Mouse (Mus musculus) forebrain, embryonic 14.5 days (tissue): ENCODE results near the gene Cstf3. TPM values are rescaled to one million over a fixed set of nuclear protein-coding genes. Genes with fewer than 3 reads are reported as not detected.

Experiments
- ATAC-seq: fragments of 200-750 bp; cut with Nextera tagmentation; 2 replicates; pipeline ENCODE4 v1.8.0; 2017; ENCODE audit warnings: mild to moderate bottlenecking, moderate library complexity
- DNase-seq: peaks from one replicate; pipeline ENCODE4 v3.0.0-alpha.2; 2015; ENCODE audit warnings: low spot score
- H3K27ac ChIP-seq: fragments of 300-500 bp; sonication (generic); 2 replicates; pipeline ENCODE4 v1.5.1; 2014; ENCODE audit warnings: low read depth, mild to moderate bottlenecking, control low read depth, low read length, moderate library complexity
- H3K27me3 ChIP-seq: fragments of 300-500 bp; sonication (generic); replicated peaks from 2 replicates; pipeline ENCODE4 v1.6.1; 2014; ENCODE audit warnings: low read length, control low read depth, mixed read lengths; ENCODE audit not compliant: control insufficient read depth, insufficient read depth
- H3K36me3 ChIP-seq: fragments of 300-500 bp; sonication (generic); 2 replicates; pipeline ENCODE4 v1.6.1; 2014; ENCODE audit warnings: low read length, control low read depth; ENCODE audit not compliant: control insufficient read depth, insufficient read depth
- H3K4me1 ChIP-seq: fragments of 300-500 bp; sonication (generic); 2 replicates; pipeline ENCODE4 v1.6.1; 2014; ENCODE audit warnings: antibody characterized with exemption, low read length, control low read depth; ENCODE audit not compliant: control insufficient read depth, insufficient read depth
- H3K4me2 ChIP-seq: fragments of 300-500 bp; sonication (generic); 2 replicates; pipeline ENCODE4 v1.6.1; 2014; ENCODE audit warnings: mild to moderate bottlenecking, control low read depth, low read length
- H3K4me3 ChIP-seq: fragments of 300-500 bp; sonication (generic); 2 replicates; pipeline ENCODE4 v1.5.1; 2014; ENCODE audit warnings: low read depth, low read length, control low read depth
- H3K9ac ChIP-seq: fragments of 300-500 bp; sonication (generic); 2 replicates; pipeline ENCODE4 v1.6.1; 2014; ENCODE audit warnings: mild to moderate bottlenecking, low read length, control low read depth, moderate library complexity
- H3K9me3 ChIP-seq: fragments of 300-500 bp; sonication (generic); replicated peaks from 2 replicates; pipeline ENCODE4 v1.6.1; 2016; ENCODE audit warnings: low read length, control low read depth, mixed read lengths; ENCODE audit not compliant: control insufficient read depth
- WGBS: fragments of 180-500 bp; shearing (Covaris S2); extraction: QIAGEN DNeasy Blood & Tissue Kit; methylation state at CpG from one replicate; pipeline ENCODE4 v1.1.7; 2014; 5-methylcytosine and 5-hydroxymethylcytosine counted together
- polyA plus RNA-seq: library from polyadenylated mRNA; unstranded; fragments of >200 nt; fragmentation: Nextera tagmentation; extraction: Ambion mirVana; gene quantifications from 2 replicates; pipeline ENCODE4 v1.2.1, GENCODE M21; 2014

The Cstf3 gene
- polyA plus RNA-seq, 1 experiment from 2014 or later = 75.2 TPM

- ATAC-seq (no peak), DNase-seq (no peak)
- Histone ChIP-seq H3K9ac (no peak overlapping the region), H3K4me3 (no peak overlapping the region), H3K4me1 (no peaks in the 10 kb centered on the region), H3K27ac (no peak overlapping the region), H3K27me3 (no peaks in the 10 kb centered on the region), H3K9me3 (no peaks in the 10 kb centered on the region), H3K36me3 (no peaks in the 10 kb centered on the region), H3K4me2 (no peak overlapping the region)
- 46% methylated on average over 6 of the region's 6 CpGs for WGBS
These were observed 18.3 kb upstream of the Cstf3 start for GRCm38 (mm10) chr2:104572066-104572465.

GRCm38 (mm10) chr2:104576216-104576615 is 14.1 kb upstream of the Cstf3 start:
- Histone ChIP-seq H3K4me3 (no peak overlapping the region), H3K4me2 (no peak overlapping the region), H3K27me3 (no peaks in the 10 kb centered on the region), H3K27ac (no peak overlapping the region), H3K4me1 (no peaks in the 10 kb centered on the region), H3K9me3 (no peaks in the 10 kb centered on the region), H3K36me3 (no peaks in the 10 kb centered on the region), H3K9ac (no peak overlapping the region)
- WGBS = 73% methylated on average over 5 of the region's 5 CpGs
- no peak for DNase-seq
- ATAC-seq = no peak

GRCm38 (mm10) chr2:104578021-104578420 is 12.3 kb upstream of the Cstf3 start:
- Histone ChIP-seq H3K4me3 (no peak overlapping the region), H3K9ac (no peak overlapping the region), H3K9me3 (no peaks in the 10 kb centered on the region), H3K36me3 (no peaks in the 10 kb centered on the region), H3K4me1 (no peaks in the 10 kb centered on the region), H3K27ac (no peak overlapping the region), H3K4me2 (no peak overlapping the region), H3K27me3 (no peaks in the 10 kb centered on the region)
- WGBS = 75% methylated on average over 5 of the region's 5 CpGs
- ATAC-seq = no peak
- DNase-seq = no peak

GRCm38 (mm10) chr2:104578836-104579604 is 11.3 kb upstream of the Cstf3 start:
- no peaks in the 10 kb centered on the region for H3K27me3 ChIP-seq
- no peaks in the 10 kb centered on the region for H3K9me3 ChIP-seq
- H3K36me3 ChIP-seq = no peaks in the 10 kb centered on the region
- no peak overlapping the region for H3K4me3 ChIP-seq
- H3K4me1 ChIP-seq = no peaks in the 10 kb centered on the region
- 73% methylated on average over 5 of the region's 5 CpGs for WGBS
- DNase-seq = no peak
- H3K27ac ChIP-seq = no peak overlapping the region
- no peak overlapping the region for H3K4me2 ChIP-seq
- H3K9ac ChIP-seq = no peak overlapping the region
- ATAC-seq = no peak

GRCm38 (mm10) chr2:104579784-104580446 is 10.4 kb upstream of the Cstf3 start:
- H3K36me3 ChIP-seq = no peaks in the 10 kb centered on the region
- no peaks in the 10 kb centered on the region for H3K27me3 ChIP-seq
- no peaks in the 10 kb centered on the region for H3K4me1 ChIP-seq
- no peak overlapping the region for H3K27ac ChIP-seq
- H3K9ac ChIP-seq = no peak overlapping the region
- H3K4me3 ChIP-seq = no peak overlapping the region
- no peak overlapping the region for H3K4me2 ChIP-seq
- ATAC-seq = no peak
- H3K9me3 ChIP-seq = no peaks in the 10 kb centered on the region
- DNase-seq = no peak
- 86% methylated on average over 7 of the region's 7 CpGs for WGBS

- 66% methylated on average over 9 of the region's 9 CpGs for WGBS
These were observed 8.9 kb upstream of the Cstf3 start for GRCm38 (mm10) chr2:104581281-104581879.

GRCm38 (mm10) chr2:104583032-104583431 is 7.3 kb upstream of the Cstf3 start:
- ATAC-seq = no peak
- no peak for DNase-seq
- Histone ChIP-seq H3K4me3 (no peak overlapping the region), H3K36me3 (no peaks in the 10 kb centered on the region), H3K27me3 (no peaks in the 10 kb centered on the region), H3K27ac (no peak overlapping the region), H3K9me3 (no peaks in the 10 kb centered on the region), H3K4me2 (no peak overlapping the region), H3K4me1 (no peaks in the 10 kb centered on the region), H3K9ac (no peak overlapping the region)
- WGBS = 75% methylated on average over 6 of the region's 6 CpGs

More at GRCm38 (mm10) chr2:104581281-104581879, 8.9 kb upstream of the Cstf3 start:
- H3K27me3 ChIP-seq = no peaks in the 10 kb centered on the region
- no peak overlapping the region for H3K4me3 ChIP-seq
- no peak overlapping the region for H3K4me2 ChIP-seq
- H3K27ac ChIP-seq = no peak overlapping the region
- H3K9me3 ChIP-seq = no peaks in the 10 kb centered on the region
- H3K36me3 ChIP-seq = no peaks in the 10 kb centered on the region
- DNase-seq (peak; percentile 11), ATAC-seq (no peak)
- no peaks in the 10 kb centered on the region for H3K4me1 ChIP-seq
- H3K9ac ChIP-seq = no peak overlapping the region

GRCm38 (mm10) chr2:104584226-104584625 is 6.1 kb upstream of the Cstf3 start:
- no peaks in the 10 kb centered on the region for H3K9me3 ChIP-seq
- no peak overlapping the region for H3K27ac ChIP-seq
- no peak overlapping the region for H3K4me3 ChIP-seq
- no peak for DNase-seq
- H3K27me3 ChIP-seq = no peaks in the 10 kb centered on the region
- no peak for ATAC-seq
- no peak overlapping the region for H3K4me2 ChIP-seq
- H3K4me1 ChIP-seq = 0 out of 2 replicates have a peak, but pooled peaks cover 1% of the 10 kb centered on the region
- no peak overlapping the region for H3K9ac ChIP-seq
- 72% methylated on average over 7 of the region's 7 CpGs for WGBS
- no peaks in the 10 kb centered on the region for H3K36me3 ChIP-seq

- DNase-seq (peak; percentile 65), ATAC-seq (no peak)
- Histone ChIP-seq H3K27ac (no peak overlapping the region), H3K4me3 (no peak overlapping the region), H3K9ac (no peak overlapping the region), H3K4me1 (0 out of 2 replicates have a peak, but pooled peaks cover 5% of the 10 kb centered on the region), H3K27me3 (no peaks in the 10 kb centered on the region), H3K36me3 (no peaks in the 10 kb centered on the region), H3K4me2 (no peak overlapping the region), H3K9me3 (no peaks in the 10 kb centered on the region)
- 49% methylated on average over 2 of the region's 2 CpGs for WGBS
These were observed 4.7 kb upstream of the Cstf3 start for GRCm38 (mm10) chr2:104585645-104586044.
